Mouse (Mus musculus): ENCODE measurements at regions not wholly inside any gene's neighbourhood (a gene's known extent, or its start where the extent isn't known, plus 50 kb on each side); places are given as distances from the start of the nearest gene placed in this dataset.
A peak's percentile ranks its signal among the peaks of the same experiment; 100 is the strongest.
"Not testable (repeated sequence)": the region's sequence is repeated elsewhere in the genome, so short reads cannot be mapped to it uniquely, and the experiment has no call there.

GRCm38 (mm10) chr15:41920270-41920669 is 1786.1 kb downstream of the 9330182O14Rik start:
- DNase-seq (ENCODE audit: low read depth), result peak; percentile 50

GRCm38 (mm10) chr15:41936697-41937096 is 1802.5 kb downstream of the 9330182O14Rik start:
- no peak for DNase-seq (ENCODE audit: low read depth)

- DNase-seq (ENCODE audit: low read depth), result peak; percentile 18
Measured at GRCm38 (mm10) chr15:41945226-41945625, 1811.1 kb downstream of the 9330182O14Rik start.

GRCm38 (mm10) chr15:41947888-41948287 is 1813.7 kb downstream of the 9330182O14Rik start:
- no peak for DNase-seq (ENCODE audit: low read depth)

- peak; percentile 71 for DNase-seq (ENCODE audit: low read depth)
Measured at GRCm38 (mm10) chr15:41948347-41949093, 1814.4 kb downstream of the 9330182O14Rik start.

- no peak for DNase-seq (ENCODE audit: low read depth)
Measured at GRCm38 (mm10) chr15:41949094-41949461, 1814.9 kb downstream of the 9330182O14Rik start.

GRCm38 (mm10) chr15:41951276-41951675 is 1817.1 kb downstream of the 9330182O14Rik start:
- peak; percentile 74 for DNase-seq (ENCODE audit: low read depth)

- no peak for DNase-seq (ENCODE audit: low read depth)
Measured at GRCm38 (mm10) chr15:41960597-41960996, 1826.4 kb downstream of the 9330182O14Rik start.

- DNase-seq (ENCODE audit: low read depth), result peak; percentile 35
Measured at GRCm38 (mm10) chr15:41970877-41971276, 1836.7 kb downstream of the 9330182O14Rik start.

GRCm38 (mm10) chr15:41973263-41973662 is 1839.1 kb downstream of the 9330182O14Rik start:
- peak; percentile 84 for DNase-seq (ENCODE audit: low read depth)

- DNase-seq (ENCODE audit: low read depth), result no peak
Measured at GRCm38 (mm10) chr15:41977196-41977595, 1843.0 kb downstream of the 9330182O14Rik start.

- DNase-seq (ENCODE audit: low read depth), result no peak
Measured at GRCm38 (mm10) chr15:41977649-41978231, 1843.6 kb downstream of the 9330182O14Rik start.

GRCm38 (mm10) chr15:41983261-41983660 is 1849.1 kb downstream of the 9330182O14Rik start:
- DNase-seq (ENCODE audit: low read depth), result no peak

- DNase-seq (ENCODE audit: low read depth), result no peak
Measured at GRCm38 (mm10) chr15:41984267-41984666, 1850.1 kb downstream of the 9330182O14Rik start.

GRCm38 (mm10) chr15:41986264-41986663 is 1852.1 kb downstream of the 9330182O14Rik start:
- DNase-seq (ENCODE audit: low read depth), result peak; percentile 65

- no peak for DNase-seq (ENCODE audit: low read depth)
Measured at GRCm38 (mm10) chr15:41989065-41989464, 1854.9 kb downstream of the 9330182O14Rik start.

GRCm38 (mm10) chr15:41991816-41992215 is 1857.7 kb downstream of the 9330182O14Rik start:
- DNase-seq (ENCODE audit: low read depth), result peak; percentile 62

- not testable (repeated sequence) for DNase-seq (ENCODE audit: low read depth)
Measured at GRCm38 (mm10) chr15:42032286-42032685, 1898.1 kb downstream of the 9330182O14Rik start.

- no peak for DNase-seq (ENCODE audit: low read depth)
Measured at GRCm38 (mm10) chr15:42047088-42047976, 1913.2 kb downstream of the 9330182O14Rik start.

GRCm38 (mm10) chr15:42056772-42057171 is 1922.6 kb downstream of the 9330182O14Rik start:
- DNase-seq (ENCODE audit: low read depth), result no peak

GRCm38 (mm10) chr15:42068207-42068831 is 1934.2 kb downstream of the 9330182O14Rik start:
- DNase-seq (ENCODE audit: low read depth), result no peak

- DNase-seq (ENCODE audit: low read depth), result no peak
Measured at GRCm38 (mm10) chr15:42069072-42069471, 1934.9 kb downstream of the 9330182O14Rik start.

Measured in 416B (cell line).